Mouse (Mus musculus): Measurements from ENCODE around the gene Zfp518b. TPM values are rescaled to one million over a fixed set of nuclear protein-coding genes. Genes with fewer than 3 reads are reported as not detected.

Gene Zfp518b
- polyA plus RNA-seq, 1 experiment, result 0.43 TPM

DNA sequence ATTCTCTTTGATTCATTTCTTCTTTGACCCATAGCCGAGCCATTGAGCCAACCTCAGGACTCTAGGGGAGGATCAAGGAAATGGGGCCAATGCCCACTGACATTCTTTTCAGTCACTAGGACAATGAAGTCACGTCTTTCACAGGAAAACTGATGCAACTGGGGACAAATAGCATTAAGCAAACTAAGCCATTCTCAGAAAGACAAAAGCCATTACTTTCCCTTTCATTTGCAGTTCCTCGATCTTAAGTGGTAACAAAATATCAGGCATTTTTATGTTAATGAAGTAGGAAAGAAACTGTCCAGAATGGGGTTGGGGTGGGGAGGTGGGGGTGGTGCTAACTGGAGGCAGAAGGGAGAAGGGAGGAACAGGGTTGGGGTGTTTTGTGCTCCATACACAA, 13.4 kb upstream of the Zfp518b start:
- Histone ChIP-seq H3K4me3 (ENCODE audit: extremely low read depth, insufficient read depth, insufficient read length) (no peak overlapping the region), H3K27ac (ENCODE audit: insufficient read depth, low read length) (no peak overlapping the region), H3K27me3 (ENCODE audit: control insufficient read depth, insufficient read depth, low read length) (no peaks in the 10 kb centered on the region), H3K36me3 (ENCODE audit: control insufficient read depth, insufficient read depth, low read length) (no peaks in the 10 kb centered on the region), H3K4me1 (ENCODE audit: control insufficient read depth, insufficient read depth, insufficient read length) (no peaks in the 10 kb centered on the region)
- TF ChIP-seq POLR2A (IDR thresholded peaks at IDR 0.05; ENCODE audit: low read depth, low read length), result no peak
- WGBS, result 72% methylated on average over 3 of the region's 3 CpGs
- DNase-seq (ENCODE audit: low read depth in 1 of 2, low spot score in 2 of 2), result no peak

DNA sequence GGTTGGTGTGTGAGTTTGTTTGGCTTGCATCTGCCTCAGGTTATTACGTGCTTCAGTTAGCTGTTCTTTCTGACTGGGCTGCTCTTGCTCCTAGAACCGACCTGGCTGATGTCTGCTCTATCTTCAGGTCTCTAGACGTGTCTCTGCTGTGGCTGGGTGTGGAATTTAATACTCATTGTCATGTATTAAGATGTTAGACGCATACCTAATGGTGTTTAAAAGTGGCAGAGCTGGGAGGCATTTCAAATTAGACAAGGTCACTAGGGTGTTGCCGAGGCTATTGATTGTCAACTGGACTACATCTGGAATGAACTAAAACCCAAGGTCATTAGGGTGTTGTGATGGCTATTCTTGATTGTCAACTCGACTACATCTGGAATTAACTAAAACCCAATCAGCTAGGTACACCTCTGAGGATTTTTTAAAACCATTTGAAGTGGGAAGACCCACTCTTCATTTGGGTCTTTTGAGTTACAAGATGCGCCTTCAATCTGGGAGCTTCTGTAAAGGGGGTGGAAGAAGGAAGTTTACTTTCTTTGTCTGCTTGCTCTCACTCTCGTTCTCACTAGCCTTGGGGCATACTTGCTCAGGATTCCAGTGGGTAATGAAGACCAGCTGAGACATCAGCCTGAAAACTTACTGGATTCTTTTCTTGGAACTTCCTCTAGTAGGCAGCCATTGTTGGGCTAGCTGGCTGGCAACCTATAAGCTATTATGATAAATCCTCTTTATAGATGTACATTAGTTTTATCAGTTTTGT, 12.2 kb upstream of the Zfp518b start:
- TF ChIP-seq CTCF (IDR thresholded peaks at IDR 0.05; ENCODE audit: extremely low read depth, insufficient read depth, insufficient read length, insufficient replicate concordance) (no peak), POLR2A (IDR thresholded peaks at IDR 0.05; ENCODE audit: low read depth, low read length) (no peak)

DNA sequence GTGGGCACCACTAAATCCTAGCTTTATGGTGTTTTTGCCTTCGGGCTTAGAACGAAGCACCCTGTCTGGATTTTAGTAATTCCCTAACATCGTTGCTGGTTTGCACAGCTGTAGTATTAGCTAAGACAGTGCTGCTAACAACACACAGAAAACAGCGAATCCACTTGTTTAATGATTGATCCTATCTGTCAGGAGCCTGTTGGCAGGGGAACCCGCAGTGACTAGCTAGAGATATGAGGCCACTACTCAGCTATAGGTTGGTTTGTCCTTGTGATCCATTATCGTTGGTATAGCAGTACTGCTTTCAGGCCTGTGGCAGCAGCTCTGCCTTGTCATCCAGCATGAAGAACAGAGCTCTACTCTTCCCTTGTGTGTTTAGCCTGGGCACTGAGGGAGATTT, 8.2 kb upstream of the Zfp518b start:
- WGBS, result 87% methylated on average over 6 of the region's 6 CpGs
- no peaks in the 10 kb centered on the region for H3K27me3 ChIP-seq (ENCODE audit: control insufficient read depth, insufficient read depth, low read length)
- no peak for DNase-seq (ENCODE audit: low read depth in 1 of 2, low spot score in 2 of 2)
- no peak overlapping the region for H3K4me3 ChIP-seq (ENCODE audit: extremely low read depth, insufficient read depth, insufficient read length)
- no peak for TF ChIP-seq CTCF (IDR thresholded peaks at IDR 0.05; ENCODE audit: extremely low read depth, insufficient read depth, insufficient read length, insufficient replicate concordance)
- TF ChIP-seq POLR2A (IDR thresholded peaks at IDR 0.05; ENCODE audit: low read depth, low read length), result no peak
- no peaks in the 10 kb centered on the region for H3K4me1 ChIP-seq (ENCODE audit: control insufficient read depth, insufficient read depth, insufficient read length)
- H3K36me3 ChIP-seq (ENCODE audit: control insufficient read depth, insufficient read depth, low read length), result no peaks in the 10 kb centered on the region
- no peak overlapping the region for H3K27ac ChIP-seq (ENCODE audit: insufficient read depth, low read length)

More for the DNA sequence above, 12.2 kb upstream of the Zfp518b start:
- Histone ChIP-seq H3K4me1 (ENCODE audit: control insufficient read depth, insufficient read depth, insufficient read length) (no peaks in the 10 kb centered on the region), H3K36me3 (ENCODE audit: control insufficient read depth, insufficient read depth, low read length) (no peaks in the 10 kb centered on the region), H3K4me3 (ENCODE audit: extremely low read depth, insufficient read depth, insufficient read length) (no peak overlapping the region), H3K27ac (ENCODE audit: insufficient read depth, low read length) (no peak overlapping the region), H3K27me3 (ENCODE audit: control insufficient read depth, insufficient read depth, low read length) (no peaks in the 10 kb centered on the region)
- 81% methylated on average over 8 of the region's 8 CpGs for WGBS
- DNase-seq (ENCODE audit: low read depth in 1 of 2, low spot score in 2 of 2), result no peak

DNA sequence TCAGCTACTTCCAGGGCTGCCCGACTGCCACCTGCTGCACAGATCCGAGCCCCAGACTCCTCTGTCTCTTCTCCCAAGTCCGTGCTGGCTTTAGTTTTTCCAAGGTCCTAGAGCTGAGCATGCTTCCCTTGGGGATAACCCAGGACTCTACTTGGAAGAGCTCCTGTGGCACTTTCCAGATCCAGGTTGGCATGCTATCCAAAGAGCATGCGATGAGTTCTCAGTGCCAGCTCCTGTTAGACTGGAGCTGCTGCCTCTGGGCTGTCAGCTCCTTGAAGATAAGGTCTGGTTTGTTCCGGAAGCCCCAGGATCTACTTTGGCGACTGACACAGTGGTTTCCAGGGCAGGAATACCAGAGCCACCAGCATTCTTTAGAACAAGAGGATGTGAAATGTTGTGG, 4.6 kb upstream of the Zfp518b start:
- Histone ChIP-seq H3K36me3 (ENCODE audit: control insufficient read depth, insufficient read depth, low read length) (no peaks in the 10 kb centered on the region), H3K4me3 (ENCODE audit: extremely low read depth, insufficient read depth, insufficient read length) (no peak overlapping the region), H3K4me1 (ENCODE audit: control insufficient read depth, insufficient read depth, insufficient read length) (peaks cover under 1% of the 10 kb centered on the region), H3K27me3 (ENCODE audit: control insufficient read depth, insufficient read depth, low read length) (peaks cover 1% of the 10 kb centered on the region; the same call in 1 of the 2 replicates), H3K27ac (ENCODE audit: insufficient read depth, low read length) (no peak overlapping the region)
- 93% methylated on average over 6 of the region's 6 CpGs for whole genome bisulfite sequencing
- TF ChIP-seq CTCF (IDR thresholded peaks at IDR 0.05; ENCODE audit: extremely low read depth, insufficient read depth, insufficient read length, insufficient replicate concordance) (no peak), POLR2A (IDR thresholded peaks at IDR 0.05; ENCODE audit: low read depth, low read length) (no peak)
- DNase-seq (ENCODE audit: low read depth in 1 of 2, low spot score in 2 of 2), result no peak

DNA sequence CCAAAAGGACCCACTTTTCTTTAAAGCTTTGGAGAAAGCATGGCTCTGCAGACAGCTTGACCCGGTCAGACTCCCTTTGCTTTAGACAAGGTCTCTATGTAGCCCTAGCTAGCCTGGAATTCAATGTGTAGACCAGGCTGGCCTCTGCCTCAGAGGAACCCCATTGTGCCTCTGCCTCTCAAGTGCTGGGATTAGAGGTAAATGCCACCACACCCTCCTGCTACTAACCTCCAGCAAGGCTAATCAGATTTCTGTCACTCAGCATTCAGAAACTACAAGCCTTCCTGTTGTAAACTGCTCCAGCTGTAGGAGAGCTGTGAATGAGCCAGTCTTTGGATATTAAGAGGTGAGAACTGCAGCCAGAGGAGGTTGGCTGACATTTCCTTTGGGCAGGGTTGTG, 3.1 kb upstream of the Zfp518b start:
- WGBS, result 81% methylated on average over 1 of the region's 1 CpGs
- peaks cover 1% of the 10 kb centered on the region; the same call in 1 of the 2 replicates for H3K27me3 ChIP-seq (ENCODE audit: control insufficient read depth, insufficient read depth, low read length)
- no peaks in the 10 kb centered on the region for H3K36me3 ChIP-seq (ENCODE audit: control insufficient read depth, insufficient read depth, low read length)
- TF ChIP-seq CTCF (IDR thresholded peaks at IDR 0.05; ENCODE audit: extremely low read depth, insufficient read depth, insufficient read length, insufficient replicate concordance) (no peak), POLR2A (IDR thresholded peaks at IDR 0.05; ENCODE audit: low read depth, low read length) (no peak)
- no peak for DNase-seq (ENCODE audit: low read depth in 1 of 2, low spot score in 2 of 2)
- peaks cover 4% of the 10 kb centered on the region for H3K4me1 ChIP-seq (ENCODE audit: control insufficient read depth, insufficient read depth, insufficient read length)
- no peak overlapping the region for H3K27ac ChIP-seq (ENCODE audit: insufficient read depth, low read length)
- no peak overlapping the region for H3K4me3 ChIP-seq (ENCODE audit: extremely low read depth, insufficient read depth, insufficient read length)

DNA sequence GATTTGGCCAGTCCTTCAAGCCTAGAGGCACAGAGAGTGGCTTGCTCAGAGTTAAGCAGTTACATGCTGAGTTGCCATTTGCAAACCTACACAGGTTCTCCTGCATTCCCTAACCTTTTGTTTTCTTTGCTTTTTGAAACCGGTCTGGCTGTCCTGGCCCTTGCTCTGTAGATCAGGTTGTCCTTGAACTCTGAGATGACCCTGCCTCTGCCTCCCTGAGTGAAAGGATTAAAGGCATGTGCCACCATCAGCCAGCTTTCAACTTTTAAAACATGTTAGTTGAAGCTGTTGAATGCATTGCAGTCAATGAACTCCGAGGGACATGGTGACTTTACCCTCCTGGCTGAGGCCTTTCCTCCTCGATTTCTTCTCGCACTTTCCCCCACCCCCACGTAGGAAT, 25.8 kb downstream of the Zfp518b start:
- whole genome bisulfite sequencing, result 89% methylated on average over 5 of the region's 5 CpGs
- no peak for DNase-seq (ENCODE audit: low read depth in 1 of 2, low spot score in 2 of 2)
- TF ChIP-seq POLR2A (IDR thresholded peaks at IDR 0.05; ENCODE audit: low read depth, low read length) (no peak), CTCF (IDR thresholded peaks at IDR 0.05; ENCODE audit: extremely low read depth, insufficient read depth, insufficient read length, insufficient replicate concordance) (no peak)
- H3K36me3 ChIP-seq (ENCODE audit: control insufficient read depth, insufficient read depth, low read length), result no peaks in the 10 kb centered on the region
- no peaks in the 10 kb centered on the region for H3K4me1 ChIP-seq (ENCODE audit: control insufficient read depth, insufficient read depth, insufficient read length)
- no peak overlapping the region for H3K27ac ChIP-seq (ENCODE audit: insufficient read depth, low read length)
- H3K4me3 ChIP-seq (ENCODE audit: extremely low read depth, insufficient read depth, insufficient read length), result no peak overlapping the region
- H3K27me3 ChIP-seq (ENCODE audit: control insufficient read depth, insufficient read depth, low read length), result no peaks in the 10 kb centered on the region

DNA sequence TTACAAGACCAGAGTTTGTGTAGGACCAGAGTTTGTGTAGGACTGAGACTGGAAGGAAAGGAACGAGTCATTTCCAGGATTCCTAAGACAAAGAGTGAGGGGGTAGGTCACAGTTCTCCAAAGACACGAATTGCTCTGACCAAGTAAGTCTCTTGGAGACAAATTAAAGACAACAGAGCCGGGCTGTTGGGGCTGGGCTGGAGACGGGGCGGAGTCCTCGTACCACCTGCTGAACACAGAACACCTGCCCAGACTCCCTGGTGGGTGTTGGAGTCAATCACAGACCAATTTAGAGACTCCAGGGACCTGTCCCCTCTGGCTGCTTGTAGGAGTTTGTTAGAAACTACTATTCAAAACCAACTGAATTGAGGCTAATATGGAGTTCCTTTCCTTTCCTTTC, 28.4 kb downstream of the Zfp518b start:
- no peaks in the 10 kb centered on the region for H3K4me1 ChIP-seq (ENCODE audit: control insufficient read depth, insufficient read depth, insufficient read length)
- no peak overlapping the region for H3K4me3 ChIP-seq (ENCODE audit: extremely low read depth, insufficient read depth, insufficient read length)
- 80% methylated on average over 6 of the region's 6 CpGs for WGBS
- no peak for DNase-seq (ENCODE audit: low read depth in 1 of 2, low spot score in 2 of 2)
- no peaks in the 10 kb centered on the region for H3K27me3 ChIP-seq (ENCODE audit: control insufficient read depth, insufficient read depth, low read length)
- no peaks in the 10 kb centered on the region for H3K36me3 ChIP-seq (ENCODE audit: control insufficient read depth, insufficient read depth, low read length)
- H3K27ac ChIP-seq (ENCODE audit: insufficient read depth, low read length), result no peak overlapping the region
- TF ChIP-seq POLR2A (IDR thresholded peaks at IDR 0.05; ENCODE audit: low read depth, low read length), result no peak
- no peak for TF ChIP-seq CTCF (IDR thresholded peaks at IDR 0.05; ENCODE audit: extremely low read depth, insufficient read depth, insufficient read length, insufficient replicate concordance)

Measured in spleen, adult 2 months (tissue).